In genomic region chr6:126106051-126106797, GRCm38 (mm10) we compare ENCODE assay signal across 9 mouse cellular contexts.
A peak's percentile ranks its signal among the peaks of the same experiment; 100 is the strongest.
DNase-seq lines count a peak whose midpoint lies in the region; ATAC-seq lines count a peak whose summit lies in the region.
"Had no signal": no experiment of that assay in that cellular context is flagged by ENCODE, and none has a peak within 500 bp of the region (broad histone marks: within the 10 kb centered on the region; RNA-seq: fewer than 3 reads in every experiment).

No protein-coding gene starts in this region.

- WGBS in forebrain, embryonic 15.5 days = 71% methylated on average over 7 of the region's 7 CpGs
- 79% methylated on average over 7 of the region's 7 CpGs for WGBS in forebrain, embryonic 12.5 days
- WGBS in heart, embryonic 13.5 days = 64% methylated on average over 7 of the region's 7 CpGs
- 82% methylated on average over 7 of the region's 7 CpGs for whole genome bisulfite sequencing in neural tube, embryonic 15.5 days
- 88% methylated on average over 7 of the region's 7 CpGs for WGBS in midbrain, embryonic 10.5 days

- H3K9me3 ChIP-seq in forebrain, embryonic 15.5 days = no peaks in the 10 kb centered on the region
- no peaks in the 10 kb centered on the region for H3K9me3 ChIP-seq in forebrain, embryonic 12.5 days
- H3K9me3 ChIP-seq in heart, embryonic 13.5 days = no peaks in the 10 kb centered on the region
- H3K9me3 ChIP-seq in neural tube, embryonic 15.5 days (replicated peaks) = no peaks in the 10 kb centered on the region
- H3K9me3 ChIP-seq in midbrain, embryonic 10.5 days (replicated peaks) = no peaks in the 10 kb centered on the region

- peak; percentile 82 for ATAC-seq in forebrain, embryonic 15.5 days (replicated peaks)
- ATAC-seq in forebrain, embryonic 12.5 days (ENCODE audit: low FRiP score) = no peak
- ATAC-seq in heart, embryonic 13.5 days (ENCODE audit: extremely low read depth, insufficient number of reproducible peaks, low FRiP score, low TSS enrichment) = no peak
- ATAC-seq in neural tube, embryonic 15.5 days (ENCODE audit: low FRiP score) = no peak; the same call in 1 of the 2 replicates

- no peak overlapping the region for H3K4me3 ChIP-seq in forebrain, embryonic 15.5 days
- no peak overlapping the region for H3K4me3 ChIP-seq in forebrain, embryonic 12.5 days (replicated peaks)
- no peak overlapping the region for H3K4me3 ChIP-seq in heart, embryonic 13.5 days
- H3K4me3 ChIP-seq in neural tube, embryonic 15.5 days (replicated peaks) = no peak overlapping the region
- no peak overlapping the region for H3K4me3 ChIP-seq in midbrain, embryonic 10.5 days

- H3K4me2 ChIP-seq in forebrain, embryonic 15.5 days (replicated peaks) = no peak overlapping the region
- H3K4me2 ChIP-seq in forebrain, embryonic 12.5 days = no peak overlapping the region
- H3K4me2 ChIP-seq in heart, embryonic 13.5 days = no peak overlapping the region
- H3K4me2 ChIP-seq in neural tube, embryonic 15.5 days = no peak overlapping the region

- DNase-seq in right cerebral cortex, adult 2 months (ENCODE audit: low spot score in 2 of 2) = peak; percentile 19 to 28
- DNase-seq in right cerebral cortex, postnatal 36 days (ENCODE audit: low spot score in 2 of 2) = no peak
- DNase-seq in left cerebral cortex, postnatal 14 days (ENCODE audit: low spot score in 2 of 2) = peak; percentile 8 to 39
- DNase-seq in midbrain, embryonic 10.5 days (ENCODE audit: low spot score) = no peak

- no peaks in the 10 kb centered on the region; the same call in 1 of the 2 replicates for H3K4me1 ChIP-seq in forebrain, embryonic 15.5 days
- H3K4me1 ChIP-seq in forebrain, embryonic 12.5 days = no peaks in the 10 kb centered on the region
- peaks cover 42% of the 10 kb centered on the region for H3K4me1 ChIP-seq in heart, embryonic 13.5 days
- H3K4me1 ChIP-seq in neural tube, embryonic 15.5 days = no peaks in the 10 kb centered on the region
- 0 out of 2 replicates have a peak, but pooled peaks cover 3% of the 10 kb centered on the region for H3K4me1 ChIP-seq in midbrain, embryonic 10.5 days

- intact Hi-C loops in left cerebral cortex, postnatal 14 days (cut with DNase I) = no loop called here

- no peaks in the 10 kb centered on the region for H3K27me3 ChIP-seq in forebrain, embryonic 15.5 days
- no peaks in the 10 kb centered on the region for H3K27me3 ChIP-seq in forebrain, embryonic 12.5 days
- H3K27me3 ChIP-seq in heart, embryonic 13.5 days (replicated peaks) = no peaks in the 10 kb centered on the region
- no peaks in the 10 kb centered on the region for H3K27me3 ChIP-seq in neural tube, embryonic 15.5 days (replicated peaks)
- no peaks in the 10 kb centered on the region for H3K27me3 ChIP-seq in midbrain, embryonic 10.5 days (ENCODE audit: low read depth, poor library complexity, severe bottlenecking)

- no peak overlapping the region for H3K27ac ChIP-seq in forebrain, embryonic 15.5 days (replicated peaks)
- H3K27ac ChIP-seq in forebrain, embryonic 12.5 days = no peak overlapping the region
- peak overlapping the region; percentile 34; the same call in 1 of the 2 replicates for H3K27ac ChIP-seq in heart, embryonic 13.5 days (replicated peaks)
- no peak overlapping the region for H3K27ac ChIP-seq in neural tube, embryonic 15.5 days (replicated peaks)
- no peak overlapping the region for H3K27ac ChIP-seq in midbrain, embryonic 10.5 days (replicated peaks)
- H3K27ac ChIP-seq: macrophage had no signal

- no peaks in the 10 kb centered on the region for H3K36me3 ChIP-seq in forebrain, embryonic 15.5 days
- H3K36me3 ChIP-seq in forebrain, embryonic 12.5 days (replicated peaks) = no peaks in the 10 kb centered on the region
- peaks cover 7% of the 10 kb centered on the region for H3K36me3 ChIP-seq in heart, embryonic 13.5 days
- H3K36me3 ChIP-seq in neural tube, embryonic 15.5 days = no peaks in the 10 kb centered on the region
- H3K36me3 ChIP-seq in midbrain, embryonic 10.5 days = 0 out of 2 replicates have a peak, but pooled peaks cover 2% of the 10 kb centered on the region

- H3K9ac ChIP-seq in forebrain, embryonic 15.5 days (replicated peaks) = no peak overlapping the region
- H3K9ac ChIP-seq in forebrain, embryonic 12.5 days = no peak overlapping the region
- no peak overlapping the region for H3K9ac ChIP-seq in heart, embryonic 13.5 days
- no peak overlapping the region for H3K9ac ChIP-seq in neural tube, embryonic 15.5 days (replicated peaks)

Comparison
In these comparisons a context has a peak if more than half of its experiments do, and no peak if none do; other contexts are left out.
1. DNase-seq: peak in right cerebral cortex, adult 2 months (2 of 2) and left cerebral cortex, postnatal 14 days (2 of 2); none in right cerebral cortex, postnatal 36 days (0 of 2) and midbrain, embryonic 10.5 days (single experiment).